Mouse (Mus musculus): ENCODE data around the gene Slc38a4.

GRCm38 (mm10) chr15:97002752-97003151 lies 53.0 kb downstream of the Slc38a4 start:
- TF ChIP-seq POLR2A (IDR thresholded peaks at IDR 0.05; ENCODE audit: extremely low read depth, insufficient read depth, low read length) (no peak), CTCF (IDR thresholded peaks at IDR 0.05; ENCODE audit: extremely low read depth, insufficient read depth, low read length) (no peak)

Data from cortical plate, adult 2 months (tissue).